Mouse (Mus musculus) kidney, embryonic 15.5 days (tissue): ENCODE measurements around the gene Bean1. TPM values are rescaled to one million over a fixed set of nuclear protein-coding genes. Genes with fewer than 3 reads are reported as not detected.

ENCODE experiments used
- ATAC-seq: fragments of 200-750 bp; cut with Nextera tagmentation; replicated peaks from 2 replicates; pipeline ENCODE4 v1.8.0; 2017; ENCODE audit warnings: moderate TSS enrichment; ENCODE audit not compliant: low FRiP score
- H3K27ac ChIP-seq: fragments of 300-500 bp; sonication (generic); 2 replicates; pipeline ENCODE4 v1.5.1; 2015; ENCODE audit warnings: mild to moderate bottlenecking, inconsistent platforms
- H3K27me3 ChIP-seq: fragments of 300-500 bp; sonication (generic); 2 replicates; pipeline ENCODE4 v1.6.1; 2015; ENCODE audit warnings: inconsistent platforms
- H3K36me3 ChIP-seq: fragments of 300-500 bp; sonication (generic); 2 replicates; pipeline ENCODE4 v1.6.1; 2015; ENCODE audit warnings: inconsistent platforms
- H3K4me1 ChIP-seq: fragments of 300-500 bp; sonication (generic); 2 replicates; pipeline ENCODE4 v1.6.1; 2015; ENCODE audit warnings: inconsistent platforms
- H3K4me2 ChIP-seq: fragments of 300-500 bp; sonication (generic); 2 replicates; pipeline ENCODE4 v1.6.1; 2015; ENCODE audit warnings: moderate library complexity, mild to moderate bottlenecking, inconsistent platforms
- H3K4me3 ChIP-seq: fragments of 300-500 bp; sonication (generic); replicated peaks from 2 replicates; pipeline ENCODE4 v1.5.1; 2015; ENCODE audit warnings: mild to moderate bottlenecking, inconsistent platforms
- H3K9ac ChIP-seq: fragments of 300-500 bp; sonication (generic); 2 replicates; pipeline ENCODE4 v1.6.1; 2015; ENCODE audit warnings: mild to moderate bottlenecking, inconsistent platforms
- H3K9me3 ChIP-seq: fragments of 300-500 bp; sonication (generic); replicated peaks from 2 replicates; pipeline ENCODE4 v1.6.1; 2016; ENCODE audit warnings: inconsistent platforms
- WGBS: fragments of 180-500 bp; shearing (Covaris S2); methylation state at CpG from one replicate; pipeline ENCODE4 v1.1.7; 2015; ENCODE audit warnings: mixed read lengths; 5-methylcytosine and 5-hydroxymethylcytosine counted together
- polyA plus RNA-seq: library from polyadenylated mRNA; unstranded; fragments of >200 nt; fragmentation: Nextera tagmentation; extraction: Ambion mirVana; gene quantifications from 2 replicates; pipeline ENCODE4 v1.2.1, GENCODE M21; 2015

The Bean1 gene
- polyA plus RNA-seq, 1 experiment from 2014 or later: 2.4 TPM

DNA sequence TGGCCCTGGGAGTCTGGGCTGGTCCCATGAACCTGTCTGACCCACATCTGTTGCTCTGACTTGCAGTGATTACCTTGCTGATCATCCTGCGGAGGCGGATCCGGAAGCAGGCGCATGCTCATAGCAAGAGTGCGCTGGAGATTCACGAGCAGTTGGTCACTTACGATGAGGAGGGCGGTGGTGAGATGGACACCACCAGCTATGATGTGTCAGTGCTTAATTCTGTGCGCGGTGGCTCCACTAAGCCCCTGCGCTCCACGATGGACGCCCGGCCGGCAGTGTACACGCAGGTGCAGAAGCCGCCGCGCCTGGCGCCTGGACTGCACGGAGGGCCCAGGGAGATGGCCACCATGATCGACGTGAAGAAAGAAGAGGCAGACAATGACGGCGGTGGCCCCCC lies 27.8 kb upstream of the Bean1 start:
- Histone ChIP-seq H3K36me3 (no peaks in the 10 kb centered on the region), H3K4me3 (no peak overlapping the region), H3K4me2 (no peak overlapping the region), H3K4me1 (no peaks in the 10 kb centered on the region), H3K27me3 (no peaks in the 10 kb centered on the region), H3K9me3 (no peaks in the 10 kb centered on the region), H3K27ac (no peak overlapping the region), H3K9ac (no peak overlapping the region)
- no peak for ATAC-seq
- 95% methylated on average over 25 of the region's 25 CpGs for WGBS

DNA sequence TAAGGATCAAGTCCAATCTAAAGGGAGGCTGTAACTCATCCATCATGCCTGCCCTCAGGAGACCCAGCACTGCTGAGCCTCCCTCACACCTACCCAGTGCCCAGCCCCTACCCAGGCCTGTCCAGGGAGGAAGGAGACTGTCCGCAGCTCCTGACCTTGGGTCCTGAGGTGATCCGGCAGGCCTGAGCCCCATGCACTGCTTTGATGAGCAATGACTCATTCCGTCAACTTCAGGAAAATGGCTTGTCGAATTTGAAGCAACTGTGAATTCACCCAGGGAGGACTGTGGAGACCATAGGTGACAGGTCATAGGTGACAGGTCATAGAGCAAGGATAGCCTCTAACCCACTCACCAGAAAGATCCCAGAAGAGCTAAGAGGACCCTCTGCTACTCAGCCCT lies 26.9 kb upstream of the Bean1 start:
- Histone ChIP-seq H3K4me1 (no peaks in the 10 kb centered on the region), H3K4me2 (no peak overlapping the region), H3K9me3 (no peaks in the 10 kb centered on the region), H3K27ac (no peak overlapping the region), H3K9ac (no peak overlapping the region), H3K36me3 (no peaks in the 10 kb centered on the region), H3K4me3 (no peak overlapping the region), H3K27me3 (no peaks in the 10 kb centered on the region)
- WGBS: 61% methylated on average over 4 of the region's 4 CpGs
- no peak for ATAC-seq

DNA sequence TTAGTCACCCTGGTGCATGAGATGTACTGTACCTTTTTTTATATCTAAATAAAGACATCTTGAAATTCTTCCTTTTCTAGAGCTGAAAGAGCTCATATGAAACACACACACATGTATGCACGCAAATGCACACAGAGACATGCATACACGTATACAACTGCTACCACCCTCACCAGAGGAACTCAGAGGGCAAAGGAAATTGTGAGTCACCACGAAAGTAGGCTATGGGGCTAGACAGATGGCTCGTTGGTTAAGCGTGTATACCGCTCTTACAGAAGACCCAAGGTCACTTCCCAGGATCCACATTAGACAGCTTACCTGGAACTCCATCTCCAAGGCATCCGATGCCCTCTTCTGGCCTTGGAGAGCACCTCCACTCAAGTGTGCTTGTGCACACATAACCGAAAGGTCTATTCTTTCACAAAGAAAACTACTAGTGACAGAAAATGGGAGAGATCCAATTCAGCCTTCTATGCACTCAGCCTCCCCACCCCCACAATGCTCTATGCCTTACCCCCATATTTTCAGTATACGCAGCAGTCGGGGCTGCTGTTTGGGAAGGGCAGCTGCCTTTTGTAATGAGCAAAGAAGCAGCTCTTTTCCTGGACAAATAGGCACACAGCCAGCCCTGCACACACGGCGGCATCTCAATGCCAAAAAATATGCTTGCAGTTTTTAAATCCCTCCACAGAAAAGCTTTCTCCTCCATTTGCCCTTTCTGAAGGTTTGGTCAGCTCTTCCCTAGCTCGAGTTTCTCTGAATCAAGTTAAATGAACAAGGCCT lies 25.6 kb upstream of the Bean1 start:
- H3K4me2 ChIP-seq: no peak overlapping the region
- no peak for ATAC-seq
- H3K9ac ChIP-seq: no peak overlapping the region
- 80% methylated on average over 13 of the region's 13 CpGs for WGBS
- no peak overlapping the region for H3K27ac ChIP-seq
- H3K4me1 ChIP-seq: no peaks in the 10 kb centered on the region
- H3K9me3 ChIP-seq: no peaks in the 10 kb centered on the region
- H3K36me3 ChIP-seq: no peaks in the 10 kb centered on the region
- no peak overlapping the region for H3K4me3 ChIP-seq
- no peaks in the 10 kb centered on the region for H3K27me3 ChIP-seq

DNA sequence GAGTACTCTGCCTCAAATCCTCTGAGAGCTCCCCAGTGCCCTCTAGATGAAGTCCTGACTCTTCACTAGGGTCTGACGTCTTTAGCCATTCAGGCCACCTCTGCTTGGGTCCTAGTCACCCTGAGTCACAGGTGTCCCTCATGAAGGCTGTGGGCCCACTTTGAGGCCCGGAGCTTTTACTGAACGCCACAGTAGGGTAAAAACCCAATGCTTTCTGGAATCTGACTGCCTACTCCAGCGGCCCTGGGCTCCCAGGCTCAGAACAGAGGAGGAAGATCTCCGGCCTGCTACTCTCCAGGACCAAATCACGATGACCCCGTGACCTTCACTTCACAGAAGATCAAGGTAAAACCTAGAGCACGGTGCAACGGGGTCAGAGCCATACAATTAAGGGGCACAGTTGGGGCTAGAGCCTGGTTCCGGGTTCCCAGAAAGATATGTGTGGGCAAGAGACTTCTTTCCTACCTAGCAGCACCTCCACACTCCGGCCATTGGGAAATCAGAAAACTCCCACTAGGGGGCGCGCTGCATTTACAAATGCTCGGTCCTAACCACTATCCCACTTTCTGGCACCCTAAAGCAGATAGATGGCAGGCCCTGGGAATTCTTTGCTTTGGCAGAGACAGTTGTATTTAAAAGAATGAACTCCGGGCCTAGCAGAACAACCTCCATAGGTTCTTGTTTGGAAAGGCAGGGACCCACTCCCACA lies 24.1 kb upstream of the Bean1 start:
- Histone ChIP-seq H3K9ac (no peak overlapping the region), H3K4me1 (no peaks in the 10 kb centered on the region), H3K9me3 (no peaks in the 10 kb centered on the region), H3K27ac (no peak overlapping the region), H3K36me3 (no peaks in the 10 kb centered on the region), H3K27me3 (no peaks in the 10 kb centered on the region), H3K4me3 (no peak overlapping the region), H3K4me2 (no peak overlapping the region)
- ATAC-seq: peak; percentile 81
- 32% methylated on average over 15 of the region's 15 CpGs for WGBS

DNA sequence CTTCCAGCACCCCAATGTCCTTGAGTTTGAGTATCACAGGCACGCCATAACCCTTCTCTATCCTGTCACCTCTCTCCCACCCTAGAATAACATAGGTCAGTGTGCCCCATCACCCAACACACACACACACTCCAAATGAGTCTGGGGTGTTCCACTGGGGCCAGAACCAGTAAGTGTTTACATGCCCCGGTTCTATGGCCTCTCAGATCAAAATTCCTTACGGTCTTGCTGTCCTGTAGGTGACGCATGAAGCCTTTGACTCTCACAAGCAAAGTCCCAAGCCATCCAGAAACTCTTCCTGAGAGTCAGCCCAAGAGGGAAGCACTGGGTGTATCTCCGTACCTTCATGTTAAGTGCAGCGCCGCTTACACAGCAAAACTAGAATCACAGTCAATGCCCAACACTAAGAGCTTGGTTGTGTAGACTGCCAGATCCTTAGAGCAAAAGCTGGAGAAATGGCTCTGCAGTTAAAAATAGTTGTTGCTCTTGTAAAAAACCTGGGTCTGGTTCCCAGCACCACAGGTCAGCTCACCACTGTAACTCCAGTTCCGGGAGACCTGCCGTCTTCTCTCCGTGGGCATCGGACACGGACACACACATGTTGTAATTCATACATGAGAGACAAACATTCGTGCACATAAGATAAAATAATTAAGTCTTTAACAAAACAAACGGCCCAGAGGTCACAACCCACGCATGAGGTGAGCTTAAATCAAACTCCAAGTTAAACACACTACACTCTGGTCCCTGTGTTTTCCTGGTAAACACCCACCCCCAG lies 23.3 kb upstream of the Bean1 start:
- Histone ChIP-seq H3K36me3 (no peaks in the 10 kb centered on the region), H3K4me2 (no peak overlapping the region), H3K4me3 (no peak overlapping the region), H3K27me3 (no peaks in the 10 kb centered on the region), H3K27ac (no peak overlapping the region), H3K4me1 (no peaks in the 10 kb centered on the region), H3K9ac (no peak overlapping the region), H3K9me3 (no peaks in the 10 kb centered on the region)
- no peak for ATAC-seq
- 82% methylated on average over 15 of the region's 15 CpGs for WGBS

DNA sequence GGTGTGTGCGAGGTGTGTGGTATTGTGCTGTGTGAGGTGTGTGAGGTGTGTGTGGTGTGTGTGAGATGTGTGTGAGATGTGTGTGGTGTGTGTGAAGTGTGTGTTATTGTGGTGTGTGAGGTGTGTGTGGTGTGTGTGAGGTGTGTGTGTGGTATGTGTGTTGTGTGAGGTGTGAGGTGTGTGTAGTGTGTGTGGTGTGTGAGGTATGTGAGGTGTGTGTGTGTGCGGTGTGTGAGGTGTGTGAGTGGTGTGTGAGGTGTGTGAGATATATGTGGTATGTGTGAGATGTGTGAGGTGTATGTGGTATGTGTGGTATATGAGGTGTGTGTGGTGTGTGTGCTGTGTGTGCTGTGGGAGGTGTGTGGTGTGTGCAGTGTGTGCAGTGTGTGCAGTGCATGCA lies 22.3 kb upstream of the Bean1 start:
- Histone ChIP-seq H3K4me2 (no peak overlapping the region), H3K4me1 (no peaks in the 10 kb centered on the region), H3K36me3 (no peaks in the 10 kb centered on the region), H3K27ac (no peak overlapping the region), H3K9me3 (no peaks in the 10 kb centered on the region), H3K4me3 (no peak overlapping the region), H3K9ac (no peak overlapping the region), H3K27me3 (no peaks in the 10 kb centered on the region)
- ATAC-seq: no peak
- whole genome bisulfite sequencing: 97% methylated on average over 2 of the region's 2 CpGs

DNA sequence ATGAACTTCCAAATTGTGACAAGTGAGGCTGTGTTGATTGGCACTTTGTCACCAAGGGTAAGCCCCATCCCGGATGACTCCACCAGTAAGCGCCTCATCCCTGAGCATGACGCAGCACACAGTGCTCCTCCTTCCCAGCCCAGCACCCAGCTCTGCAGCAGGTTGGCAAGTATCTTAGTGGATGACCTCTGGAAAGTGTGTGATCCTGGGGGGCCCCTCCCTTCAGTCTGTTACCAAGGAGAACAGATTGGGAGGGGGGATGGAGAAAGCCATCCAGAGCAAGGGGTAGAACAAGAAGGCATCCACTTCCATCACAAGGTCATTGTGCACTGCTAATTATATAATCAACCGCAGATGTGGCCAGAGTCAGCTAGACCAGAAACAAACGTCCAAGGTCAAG lies 9.5 kb upstream of the Bean1 start:
- no peaks in the 10 kb centered on the region for H3K4me1 ChIP-seq
- ATAC-seq: no peak
- H3K9ac ChIP-seq: no peak overlapping the region
- no peak overlapping the region for H3K4me3 ChIP-seq
- H3K9me3 ChIP-seq: no peaks in the 10 kb centered on the region
- H3K27me3 ChIP-seq: no peaks in the 10 kb centered on the region; the same call in 1 of the 2 replicates
- H3K4me2 ChIP-seq: no peak overlapping the region
- no peak overlapping the region for H3K27ac ChIP-seq
- WGBS: 68% methylated on average over 5 of the region's 5 CpGs
- no peaks in the 10 kb centered on the region for H3K36me3 ChIP-seq

DNA sequence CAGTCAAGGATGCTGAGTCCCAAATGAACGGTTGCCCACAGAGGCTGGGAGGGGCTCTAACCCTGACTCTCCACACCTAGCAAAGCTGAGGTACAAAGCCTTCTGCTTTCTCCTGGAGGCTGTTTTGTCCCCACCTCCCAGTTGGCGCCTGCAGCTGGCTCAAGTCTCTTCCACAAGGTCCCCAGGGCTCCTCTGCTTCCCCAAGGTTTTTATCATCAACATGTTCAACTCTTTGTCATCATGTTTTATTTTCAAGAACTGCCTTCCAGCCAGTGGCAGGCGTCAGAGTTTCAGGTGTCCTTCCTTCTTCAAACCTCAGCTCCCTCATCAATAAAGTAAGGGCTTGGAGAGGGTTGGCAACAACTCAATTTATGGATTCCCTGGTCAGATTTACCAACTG lies 781 bp upstream of the Bean1 start:
- no peak for ATAC-seq
- no peak overlapping the region for H3K4me2 ChIP-seq
- no peaks in the 10 kb centered on the region for H3K36me3 ChIP-seq
- no peak overlapping the region for H3K27ac ChIP-seq
- no peak overlapping the region for H3K9ac ChIP-seq
- H3K4me1 ChIP-seq: peaks cover 12% of the 10 kb centered on the region
- no peak overlapping the region for H3K4me3 ChIP-seq
- peaks cover 52% of the 10 kb centered on the region for H3K27me3 ChIP-seq
- no peaks in the 10 kb centered on the region for H3K9me3 ChIP-seq
- 74% methylated on average over 3 of the region's 3 CpGs for WGBS

DNA sequence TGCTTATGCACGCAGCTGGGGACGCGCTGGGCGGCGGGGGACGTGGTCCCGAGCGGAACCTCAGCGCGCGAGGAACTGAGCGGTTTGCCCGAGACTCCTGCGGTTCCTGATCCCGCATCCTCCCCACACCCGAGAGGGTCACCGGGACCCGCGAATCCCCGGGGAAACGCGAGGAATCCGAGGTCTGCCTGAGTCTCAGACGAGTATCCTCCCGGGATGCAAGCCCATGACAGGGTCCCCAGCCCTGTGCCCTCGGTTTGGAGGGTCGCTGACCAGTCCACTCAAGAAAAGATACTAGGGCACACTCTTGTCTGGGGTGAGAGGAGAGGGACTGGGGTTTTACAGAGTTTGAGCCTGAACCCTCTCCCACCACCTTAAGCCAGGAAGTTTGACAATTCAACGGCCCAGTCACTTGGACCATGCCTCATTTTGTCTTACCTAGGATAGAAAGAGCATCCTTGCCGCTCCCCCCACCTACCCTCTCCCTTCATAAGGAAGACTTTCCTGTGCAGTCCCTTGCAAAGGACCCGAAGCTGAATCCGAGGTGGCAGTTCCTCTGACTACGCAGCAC lies 893 bp downstream of the Bean1 start:
- peak overlapping the region; percentile 63 for H3K9ac ChIP-seq
- H3K27me3 ChIP-seq: peaks cover 54% of the 10 kb centered on the region
- no peaks in the 10 kb centered on the region for H3K36me3 ChIP-seq
- H3K4me1 ChIP-seq: peaks cover 12% of the 10 kb centered on the region
- WGBS: 5% methylated on average over 30 of the region's 32 CpGs
- H3K9me3 ChIP-seq: no peaks in the 10 kb centered on the region
- H3K4me2 ChIP-seq: peak overlapping the region; percentile 99
- H3K27ac ChIP-seq: no peak overlapping the region
- no peak for ATAC-seq
- peak overlapping the region; percentile 64 for H3K4me3 ChIP-seq

DNA sequence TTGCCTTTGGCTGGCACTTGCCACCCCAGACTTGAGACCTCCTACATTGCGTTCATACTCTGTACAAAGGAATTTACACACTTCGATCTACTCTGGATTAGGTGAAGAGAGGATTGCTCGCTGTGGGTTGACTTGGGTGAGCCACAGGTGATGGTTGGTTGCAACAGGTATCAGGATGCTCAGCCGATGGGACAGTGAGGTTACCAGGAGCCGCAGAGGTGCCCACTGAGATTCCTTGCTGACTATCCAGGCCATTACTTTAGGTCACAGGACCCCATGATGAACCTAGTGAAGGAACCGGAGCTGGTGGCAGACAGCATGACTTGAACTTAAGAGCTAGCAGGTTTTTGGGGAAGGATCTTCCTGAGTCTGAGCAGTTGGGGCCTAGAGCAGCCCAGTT lies 2.2 kb downstream of the Bean1 start:
- H3K27me3 ChIP-seq: peaks cover 54% of the 10 kb centered on the region
- WGBS: 90% methylated on average over 6 of the region's 6 CpGs
- no peak overlapping the region for H3K4me2 ChIP-seq
- no peak overlapping the region for H3K9ac ChIP-seq
- H3K9me3 ChIP-seq: no peaks in the 10 kb centered on the region
- no peaks in the 10 kb centered on the region for H3K36me3 ChIP-seq
- H3K27ac ChIP-seq: no peak overlapping the region
- H3K4me1 ChIP-seq: peaks cover 12% of the 10 kb centered on the region
- no peak for ATAC-seq
- no peak overlapping the region for H3K4me3 ChIP-seq

DNA sequence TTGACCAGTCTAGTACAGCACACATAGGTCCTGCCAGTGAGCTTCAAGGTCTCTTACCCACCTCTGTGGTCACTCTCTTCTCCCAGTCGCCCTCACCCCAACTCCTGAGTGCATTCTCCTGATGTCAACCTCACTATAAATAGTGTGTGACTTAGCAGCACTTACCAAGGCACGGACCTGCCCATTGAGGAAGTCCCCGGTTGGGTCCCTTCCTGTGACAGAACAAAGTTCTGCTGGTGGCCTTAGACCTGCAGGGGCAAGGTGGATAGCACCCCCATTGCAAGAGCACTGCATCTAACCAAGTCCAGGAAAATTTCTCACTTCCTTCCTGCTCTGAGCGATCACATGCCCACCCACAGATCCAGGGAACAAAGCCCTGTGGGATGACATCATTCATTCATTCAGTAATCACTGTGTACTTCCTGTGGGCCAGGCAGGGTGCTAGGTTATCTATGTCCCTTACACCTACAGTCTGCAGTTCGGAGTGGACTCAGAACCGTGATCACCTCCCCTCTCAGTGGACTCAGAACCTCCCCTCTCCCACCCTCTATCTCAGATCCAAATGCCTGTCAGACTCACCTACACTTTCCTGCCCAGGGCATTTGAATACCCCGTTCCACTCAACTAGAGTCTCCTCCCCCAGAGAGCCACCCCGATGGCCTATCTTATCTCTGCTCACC lies 5.7 kb downstream of the Bean1 start:
- no peak overlapping the region for H3K4me3 ChIP-seq
- no peak overlapping the region for H3K4me2 ChIP-seq
- H3K9me3 ChIP-seq: no peaks in the 10 kb centered on the region
- 65% methylated on average over 8 of the region's 8 CpGs for WGBS
- peaks cover 4% of the 10 kb centered on the region for H3K4me1 ChIP-seq
- H3K27ac ChIP-seq: no peak overlapping the region
- no peak overlapping the region for H3K9ac ChIP-seq
- ATAC-seq: no peak
- H3K36me3 ChIP-seq: no peaks in the 10 kb centered on the region
- H3K27me3 ChIP-seq: peaks cover 33% of the 10 kb centered on the region
